In genomic region chr2:127453764-127454163, GRCm38 (mm10) we compare ENCODE assay signal across 8 mouse cellular contexts. TPM values are rescaled to one million over a fixed set of nuclear protein-coding genes. Genes with fewer than 3 reads are reported as not detected.
DNase-seq lines count a peak whose midpoint lies in the region; ATAC-seq lines count a peak whose summit lies in the region.

No protein-coding gene starts in this region.

- no peak for ATAC-seq in activated CD4-positive, CD25-positive, alpha-beta regulatory T cell, adult 4 months

- DNase-seq in CD8-positive naive resting alpha-beta T cell, adult 2 months (ENCODE audit: low read depth in 2 of 2, low spot score in 2 of 2), result peak; percentile 47 to 58
- DNase-seq in MEL-GATA-1-ER (ENCODE audit: extremely low read depth, low read depth), result peak; percentile 44
- peak; percentile 71 to 78 for DNase-seq in cerebellum, adult 18-20 months
- peak; percentile 76 for DNase-seq in gastrocnemius, adult 18-20 months (ENCODE audit: low spot score)
- peak; percentile 87 to 90 for DNase-seq in kidney, postnatal 4 days
- peak; percentile 81 for DNase-seq in lung, postnatal 14 days
- DNase-seq in right cerebral cortex, postnatal 25 days, result peak; percentile 45

RNA-seq across cellular contexts. Expression of gene Fahd2a, which starts 9.4 kb away (rescaled TPM):
- total RNA-seq in gastrocnemius, adult 18-20 months (2021), result 10 to 100 TPM; 22.0 to 22.8 TPM
- 10 to 100 TPM; 48.1 to 48.7 TPM for polyA plus RNA-seq in activated CD4-positive, CD25-positive, alpha-beta regulatory T cell, adult 4 months (2017; shearing (Covaris generic))

RNA-seq across cellular contexts. Expression of gene Gpat2, which starts 28.8 kb away (rescaled TPM):
- not detected for total RNA-seq in gastrocnemius, adult 18-20 months (2021)
- under 1 TPM in 1 of 2 experiments, not detected in 1; 0.33 TPM for polyA plus RNA-seq in activated CD4-positive, CD25-positive, alpha-beta regulatory T cell, adult 4 months (2017; shearing (Covaris generic))
